Mouse (Mus musculus): Measurements from ENCODE around the gene Pusl1. TPM values are rescaled to one million over a fixed set of nuclear protein-coding genes. Genes with fewer than 3 reads are reported as not detected.
A peak's percentile ranks its signal among the peaks of the same experiment; 100 is the strongest.

The Pusl1 gene
- polyA plus RNA-seq, 1 experiment from 2014 or later, result 63.9 TPM

DNA sequence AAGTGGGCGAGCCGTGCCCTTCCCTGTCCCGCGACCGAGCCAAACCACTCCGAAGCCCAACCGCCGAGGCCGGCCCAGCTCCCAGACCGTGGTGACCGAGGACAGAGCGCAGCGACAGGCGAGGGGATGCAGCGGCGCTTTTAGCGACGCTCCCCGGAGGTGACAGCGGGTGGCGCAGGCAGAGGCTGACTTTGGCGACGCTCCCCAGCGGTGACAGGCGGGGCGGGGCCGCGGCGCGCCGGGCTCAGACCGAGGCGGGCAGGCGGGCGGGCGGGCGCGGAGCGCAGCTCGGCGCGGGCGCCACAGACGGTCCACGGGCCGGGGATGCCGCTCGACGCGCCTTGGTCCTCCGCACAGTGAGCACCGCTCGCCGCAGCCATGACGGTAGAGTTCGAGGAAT, 436 bp upstream of the Pusl1 start:
- WGBS, result 0% methylated on average over 45 of the region's 56 CpGs
- peak overlapping the region; percentile 94 for H3K4me2 ChIP-seq (ENCODE audit: low read length)
- peaks cover 43% of the 10 kb centered on the region for H3K4me1 ChIP-seq (ENCODE audit: control insufficient read depth, insufficient read depth, low read length)
- H3K9me3 ChIP-seq (replicated peaks; ENCODE audit: control insufficient read depth, low read length, poor library complexity, severe bottlenecking), result no peaks in the 10 kb centered on the region
- ATAC-seq, result peak; percentile 91
- H3K9ac ChIP-seq (ENCODE audit: low read depth, low read length), result peak overlapping the region; percentile 98
- H3K4me3 ChIP-seq (ENCODE audit: low read depth, low read length), result peak overlapping the region; percentile 92
- no peaks in the 10 kb centered on the region for H3K27me3 ChIP-seq (ENCODE audit: control insufficient read depth, insufficient read depth, low read depth, low read length)
- H3K36me3 ChIP-seq (ENCODE audit: control insufficient read depth, insufficient read depth, low read length), result peaks cover 25% of the 10 kb centered on the region
- H3K27ac ChIP-seq (ENCODE audit: low read length), result peak overlapping the region; percentile 99

DNA sequence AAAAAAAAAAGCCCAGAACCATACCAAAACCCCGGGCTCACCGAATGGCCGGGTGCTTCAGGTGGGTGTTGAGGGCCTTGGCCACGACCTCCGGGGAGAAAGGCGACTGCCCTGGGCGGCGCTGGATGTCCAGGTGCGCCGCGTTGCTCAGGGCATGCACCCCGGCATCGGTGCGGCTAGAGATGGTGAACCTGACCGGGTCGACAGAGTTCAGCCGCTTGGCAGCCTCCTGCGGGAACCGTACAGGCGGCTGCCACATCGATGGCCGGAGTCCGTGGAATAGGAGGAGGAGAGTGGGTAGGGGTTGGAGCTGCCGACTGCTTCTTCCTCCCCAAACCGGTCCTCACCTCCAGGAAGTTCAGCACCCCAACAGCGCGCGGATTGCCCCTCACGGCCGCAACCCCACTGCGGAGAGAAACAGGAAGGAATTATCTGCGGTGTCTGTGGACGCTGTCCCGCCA, 540 bp downstream of the Pusl1 start:
- Histone ChIP-seq H3K27ac (ENCODE audit: low read length) (peak overlapping the region; percentile 99), H3K9me3 (replicated peaks; ENCODE audit: control insufficient read depth, low read length, poor library complexity, severe bottlenecking) (no peaks in the 10 kb centered on the region), H3K36me3 (ENCODE audit: control insufficient read depth, insufficient read depth, low read length) (peaks cover 24% of the 10 kb centered on the region), H3K9ac (ENCODE audit: low read depth, low read length) (peak overlapping the region; percentile 98), H3K4me3 (ENCODE audit: low read depth, low read length) (peak overlapping the region; percentile 92), H3K4me2 (ENCODE audit: low read length) (peak overlapping the region; percentile 94), H3K4me1 (ENCODE audit: control insufficient read depth, insufficient read depth, low read length) (peaks cover 43% of the 10 kb centered on the region), H3K27me3 (ENCODE audit: control insufficient read depth, insufficient read depth, low read depth, low read length) (no peaks in the 10 kb centered on the region)
- under 1% methylated on average over 34 of the region's 34 CpGs for WGBS
- no peak for ATAC-seq

GRCm38 (mm10) chr4:155889316-155889715, 2.3 kb downstream of the Pusl1 start:
- peaks cover 35% of the 10 kb centered on the region for H3K36me3 ChIP-seq (ENCODE audit: control insufficient read depth, insufficient read depth, low read length)
- no peaks in the 10 kb centered on the region for H3K9me3 ChIP-seq (replicated peaks; ENCODE audit: control insufficient read depth, low read length, poor library complexity, severe bottlenecking)
- no peak overlapping the region for H3K27ac ChIP-seq (ENCODE audit: low read length)
- no peak overlapping the region for H3K9ac ChIP-seq (ENCODE audit: low read depth, low read length)
- H3K4me2 ChIP-seq (ENCODE audit: low read length), result no peak overlapping the region
- WGBS, result 88% methylated on average over 5 of the region's 5 CpGs
- H3K4me1 ChIP-seq (ENCODE audit: control insufficient read depth, insufficient read depth, low read length), result peaks cover 26% of the 10 kb centered on the region
- H3K4me3 ChIP-seq (ENCODE audit: low read depth, low read length), result no peak overlapping the region
- H3K27me3 ChIP-seq (ENCODE audit: control insufficient read depth, insufficient read depth, low read depth, low read length), result no peaks in the 10 kb centered on the region
- ATAC-seq, result no peak

DNA sequence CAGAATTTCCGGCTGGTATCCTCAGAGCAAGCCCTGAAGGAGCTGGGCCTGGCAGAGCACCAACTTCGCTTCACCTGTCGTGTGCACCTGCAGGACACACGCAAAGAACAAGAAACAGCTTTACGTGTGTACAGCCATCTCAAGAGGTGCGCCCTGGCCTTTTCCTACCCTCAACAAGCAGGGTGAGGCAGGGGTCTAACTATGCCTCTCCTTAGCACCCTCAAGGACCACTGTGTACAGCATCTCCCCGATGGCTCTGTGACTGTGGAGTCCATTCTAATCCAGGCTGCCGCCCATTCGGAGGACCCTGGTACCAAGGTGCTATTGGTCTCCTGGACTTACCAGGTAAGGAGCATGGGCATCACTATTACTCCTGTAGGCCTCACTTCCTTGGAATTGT, 3.4 kb downstream of the Pusl1 start:
- 97% methylated on average over 9 of the region's 9 CpGs for WGBS
- H3K9ac ChIP-seq (ENCODE audit: low read depth, low read length), result no peak overlapping the region
- peaks cover 35% of the 10 kb centered on the region for H3K36me3 ChIP-seq (ENCODE audit: control insufficient read depth, insufficient read depth, low read length)
- peaks cover 15% of the 10 kb centered on the region for H3K4me1 ChIP-seq (ENCODE audit: control insufficient read depth, insufficient read depth, low read length)
- H3K9me3 ChIP-seq (replicated peaks; ENCODE audit: control insufficient read depth, low read length, poor library complexity, severe bottlenecking), result no peaks in the 10 kb centered on the region
- no peak for ATAC-seq
- H3K27me3 ChIP-seq (ENCODE audit: control insufficient read depth, insufficient read depth, low read depth, low read length), result no peaks in the 10 kb centered on the region
- H3K4me3 ChIP-seq (ENCODE audit: low read depth, low read length), result no peak overlapping the region
- H3K27ac ChIP-seq (ENCODE audit: low read length), result no peak overlapping the region
- H3K4me2 ChIP-seq (ENCODE audit: low read length), result no peak overlapping the region

DNA sequence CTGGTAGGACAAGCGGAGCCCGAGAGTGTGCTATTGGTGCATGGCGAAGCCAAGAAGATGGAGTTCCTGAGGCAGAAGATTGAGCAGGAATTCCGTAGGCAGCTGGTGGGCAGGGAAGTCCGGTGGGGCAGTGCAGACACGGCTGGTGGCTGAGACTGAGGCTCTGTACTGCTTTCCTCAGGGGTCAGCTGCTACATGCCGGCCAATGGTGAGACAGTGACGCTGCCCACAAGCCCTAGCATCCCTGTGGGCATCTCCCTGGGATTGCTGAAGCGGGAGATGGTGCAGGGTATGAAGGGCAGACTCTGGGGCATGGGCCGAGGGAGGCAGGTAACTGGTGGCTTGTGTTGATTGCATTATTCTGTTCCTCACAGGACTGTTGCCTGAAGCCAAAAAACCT, 3.9 kb downstream of the Pusl1 start:
- WGBS, result 90% methylated on average over 10 of the region's 10 CpGs
- Histone ChIP-seq H3K4me3 (ENCODE audit: low read depth, low read length) (no peak overlapping the region), H3K27me3 (ENCODE audit: control insufficient read depth, insufficient read depth, low read depth, low read length) (no peaks in the 10 kb centered on the region), H3K9ac (ENCODE audit: low read depth, low read length) (no peak overlapping the region), H3K27ac (ENCODE audit: low read length) (no peak overlapping the region), H3K9me3 (replicated peaks; ENCODE audit: control insufficient read depth, low read length, poor library complexity, severe bottlenecking) (no peaks in the 10 kb centered on the region), H3K4me1 (ENCODE audit: control insufficient read depth, insufficient read depth, low read length) (peaks cover 12% of the 10 kb centered on the region), H3K4me2 (ENCODE audit: low read length) (no peak overlapping the region), H3K36me3 (ENCODE audit: control insufficient read depth, insufficient read depth, low read length) (peaks cover 35% of the 10 kb centered on the region)
- ATAC-seq, result no peak

- H3K4me2 ChIP-seq (ENCODE audit: low read length), result no peak overlapping the region
- no peaks in the 10 kb centered on the region for H3K27me3 ChIP-seq (ENCODE audit: control insufficient read depth, insufficient read depth, low read depth, low read length)
- no peak overlapping the region for H3K27ac ChIP-seq (ENCODE audit: low read length)
- WGBS, result 97% methylated on average over 5 of the region's 5 CpGs
- H3K9me3 ChIP-seq (replicated peaks; ENCODE audit: control insufficient read depth, low read length, poor library complexity, severe bottlenecking), result no peaks in the 10 kb centered on the region
- no peak overlapping the region for H3K9ac ChIP-seq (ENCODE audit: low read depth, low read length)
- no peak overlapping the region for H3K4me3 ChIP-seq (ENCODE audit: low read depth, low read length)
- H3K36me3 ChIP-seq (ENCODE audit: control insufficient read depth, insufficient read depth, low read length), result peaks cover 35% of the 10 kb centered on the region
- H3K4me1 ChIP-seq (ENCODE audit: control insufficient read depth, insufficient read depth, low read length), result peaks cover 12% of the 10 kb centered on the region
- ATAC-seq, result no peak
Observed at GRCm38 (mm10) chr4:155886330-155886729, 5.3 kb downstream of the Pusl1 start.

DNA sequence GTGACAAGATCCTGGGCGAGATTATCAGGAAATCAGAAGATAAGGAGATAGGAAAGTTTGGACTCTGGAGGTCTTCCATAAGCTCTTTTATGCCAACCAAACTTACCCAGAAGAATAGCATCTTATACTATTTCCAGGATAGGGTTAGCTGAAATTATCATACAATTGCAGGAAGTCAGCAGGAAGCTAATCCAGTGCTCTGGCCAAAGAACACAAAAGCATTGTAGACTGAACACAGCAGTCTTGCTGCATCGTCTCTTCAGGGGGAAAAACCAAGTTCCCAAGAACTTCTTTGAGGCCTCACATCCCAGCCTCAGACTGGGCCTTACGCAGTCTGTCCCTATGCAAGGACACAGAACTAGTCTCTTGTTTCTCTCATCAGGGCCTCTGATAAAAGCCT, 8.0 kb downstream of the Pusl1 start:
- 84% methylated on average over 3 of the region's 3 CpGs for WGBS

DNA sequence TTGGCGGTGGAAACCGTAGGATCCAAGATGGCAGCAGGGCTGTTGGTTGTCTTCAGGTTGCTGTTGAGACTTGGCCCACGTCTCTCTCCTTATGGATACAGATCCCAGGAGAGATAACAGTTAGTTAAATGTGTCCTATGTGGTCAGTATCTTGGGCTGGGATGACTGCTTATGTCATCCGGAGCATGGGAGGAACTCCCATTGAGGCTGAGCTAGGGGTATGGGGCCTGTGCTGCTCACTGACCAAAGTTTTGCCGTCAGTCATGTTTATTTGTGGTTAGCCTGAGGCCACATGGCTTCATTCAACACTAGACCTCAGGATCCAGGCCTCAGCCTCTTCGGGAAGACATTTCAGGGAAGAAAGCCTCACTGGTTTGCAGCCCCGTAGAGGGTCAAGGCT, 20.2 kb downstream of the Pusl1 start:
- no peak overlapping the region for H3K9ac ChIP-seq (ENCODE audit: low read depth, low read length)
- H3K4me1 ChIP-seq (ENCODE audit: control insufficient read depth, insufficient read depth, low read length), result peaks cover 23% of the 10 kb centered on the region
- no peak overlapping the region for H3K27ac ChIP-seq (ENCODE audit: low read length)
- H3K36me3 ChIP-seq (ENCODE audit: control insufficient read depth, insufficient read depth, low read length), result peaks cover 10% of the 10 kb centered on the region; the same call in 1 of the 2 replicates
- H3K27me3 ChIP-seq (ENCODE audit: control insufficient read depth, insufficient read depth, low read depth, low read length), result no peaks in the 10 kb centered on the region
- WGBS, result 95% methylated on average over 7 of the region's 7 CpGs
- no peaks in the 10 kb centered on the region for H3K9me3 ChIP-seq (replicated peaks; ENCODE audit: control insufficient read depth, low read length, poor library complexity, severe bottlenecking)
- no peak overlapping the region for H3K4me3 ChIP-seq (ENCODE audit: low read depth, low read length)
- ATAC-seq, result no peak
- H3K4me2 ChIP-seq (ENCODE audit: low read length), result no peak overlapping the region

More for the DNA sequence above, 8.0 kb downstream of the Pusl1 start:
- no peak overlapping the region for H3K27ac ChIP-seq (ENCODE audit: low read length)
- no peaks in the 10 kb centered on the region for H3K27me3 ChIP-seq (ENCODE audit: control insufficient read depth, insufficient read depth, low read depth, low read length)
- no peak overlapping the region for H3K9ac ChIP-seq (ENCODE audit: low read depth, low read length)
- ATAC-seq, result no peak
- H3K9me3 ChIP-seq (replicated peaks; ENCODE audit: control insufficient read depth, low read length, poor library complexity, severe bottlenecking), result no peaks in the 10 kb centered on the region
- H3K4me1 ChIP-seq (ENCODE audit: control insufficient read depth, insufficient read depth, low read length), result no peaks in the 10 kb centered on the region
- no peak overlapping the region for H3K4me2 ChIP-seq (ENCODE audit: low read length)
- no peak overlapping the region for H3K4me3 ChIP-seq (ENCODE audit: low read depth, low read length)
- H3K36me3 ChIP-seq (ENCODE audit: control insufficient read depth, insufficient read depth, low read length), result peaks cover 33% of the 10 kb centered on the region

- peak within 1 kb of the TSS; percentile 89 for H3K9ac ChIP-seq (ENCODE audit: low read depth, low read length)
- WGBS, result under 1% methylated on average over 63 of the region's 63 CpGs
Observed at GRCm38 (mm10) chr4:155869317-155870033, 22.1 kb downstream of the Pusl1 start, which contains the start of the genes Cptp and Ints11. TSS of gene Cptp (minus strand) at chr4:155869440. TSS of gene Ints11 (plus strand) at chr4:155869546.

More at GRCm38 (mm10) chr4:155869317-155870033, 22.1 kb downstream of the Pusl1 start, which contains the start of the genes Cptp and Ints11:
- peak within 1 kb of the TSS; percentile 78 for H3K27ac ChIP-seq (ENCODE audit: low read length)
- no peaks in the 10 kb centered on the region for H3K9me3 ChIP-seq (replicated peaks; ENCODE audit: control insufficient read depth, low read length, poor library complexity, severe bottlenecking)
- peak within 1 kb of the TSS; percentile 89 for H3K4me2 ChIP-seq (ENCODE audit: low read length)
- ATAC-seq, result peak; percentile 97
- peaks cover 23% of the 10 kb centered on the region for H3K4me1 ChIP-seq (ENCODE audit: control insufficient read depth, insufficient read depth, low read length)
- peak within 1 kb of the TSS; percentile 81 for H3K4me3 ChIP-seq (ENCODE audit: low read depth, low read length)
- peaks cover 13% of the 10 kb centered on the region; the same call in 1 of the 2 replicates for H3K36me3 ChIP-seq (ENCODE audit: control insufficient read depth, insufficient read depth, low read length)
- H3K27me3 ChIP-seq (ENCODE audit: control insufficient read depth, insufficient read depth, low read depth, low read length), result no peaks in the 10 kb centered on the region

All from midbrain, embryonic 16.5 days (tissue).